In the genomic region with DNA sequence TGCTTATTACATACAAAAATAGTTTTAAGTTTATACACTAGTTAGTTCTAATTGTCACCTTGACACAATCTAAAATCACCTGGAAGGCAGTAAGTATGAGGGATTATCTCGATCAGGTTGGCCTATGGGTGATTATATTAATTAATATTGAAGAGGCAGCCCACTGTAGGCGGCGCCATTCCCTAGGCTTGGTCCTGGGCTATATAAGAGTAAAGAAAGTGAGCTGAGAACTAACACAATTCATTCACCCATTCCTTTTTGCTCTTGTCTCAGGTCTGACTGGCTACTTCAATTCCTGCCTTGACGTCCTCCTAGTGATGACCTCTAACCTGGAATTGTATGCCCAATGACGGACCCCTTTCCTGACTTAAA, we compare ENCODE assay signal across 22 mouse cellular contexts.
DNase-seq lines count a peak whose midpoint lies in the region; ATAC-seq and TF ChIP-seq lines count a peak whose summit lies in the region.
"Had no signal": no experiment of that assay in that cellular context is flagged by ENCODE, and none has a peak within 500 bp of the region (broad histone marks: within the 10 kb centered on the region; RNA-seq: fewer than 3 reads in every experiment).

No protein-coding gene starts in this region.

- peaks cover 12% of the 10 kb centered on the region for H3K4me1 ChIP-seq in liver, embryonic 16.5 days (ENCODE audit: control insufficient read depth, low read depth, low read length)
- peaks cover 14% of the 10 kb centered on the region for H3K4me1 ChIP-seq in liver, embryonic 11.5 days (replicated peaks; ENCODE audit: control insufficient read depth, insufficient read depth, low read length)
- peaks cover 19% of the 10 kb centered on the region; the same call in 1 of the 2 replicates for H3K4me1 ChIP-seq in spleen, adult 2 months (ENCODE audit: control insufficient read depth, insufficient read depth, insufficient read length)
- peaks cover 13% of the 10 kb centered on the region for H3K4me1 ChIP-seq in small intestine, adult 2 months (ENCODE audit: control insufficient read depth, insufficient read depth, insufficient read length, low read length)
- H3K4me1 ChIP-seq: embryonic facial prominence, embryonic 12.5 days; embryonic facial prominence, embryonic 15.5 days had no signal

- H3K36me3 ChIP-seq in liver, embryonic 16.5 days (ENCODE audit: control insufficient read depth, insufficient read depth), result no peaks in the 10 kb centered on the region
- no peaks in the 10 kb centered on the region for H3K36me3 ChIP-seq in liver, embryonic 11.5 days (ENCODE audit: control insufficient read depth, insufficient read depth, low read length)
- no peaks in the 10 kb centered on the region for H3K36me3 ChIP-seq in spleen, adult 2 months (ENCODE audit: control insufficient read depth, insufficient read depth, low read length)
- H3K36me3 ChIP-seq in small intestine, adult 2 months (ENCODE audit: control insufficient read depth, insufficient read depth, low read length), result no peaks in the 10 kb centered on the region
- H3K36me3 ChIP-seq: embryonic facial prominence, embryonic 12.5 days; embryonic facial prominence, embryonic 15.5 days had no signal

- DNase-seq in liver, embryonic 11.5 days (ENCODE audit: low spot score), result no peak
- DNase-seq in spleen, adult 2 months (ENCODE audit: low read depth in 1 of 2, low spot score in 2 of 2), result no peak
- no peak for DNase-seq in spleen, postnatal 14 days (ENCODE audit: low spot score in 2 of 2)
- DNase-seq in thymus, postnatal 4 days, result peak; percentile 52
- DNase-seq in thymus, postnatal 0 days (ENCODE audit: low spot score), result no peak
- no peak for DNase-seq in right cerebral cortex, postnatal 10 days (ENCODE audit: low spot score in 2 of 2)
- DNase-seq: adrenal gland, postnatal 25 days; cerebellum, adult 18-20 months; cerebellum, adult 9-10 months; forebrain, postnatal 0 days; gastrocnemius, adult 2 months; gastrocnemius, postnatal 25 days; heart, postnatal 14 days; heart, postnatal 4 days had no signal

- no peaks in the 10 kb centered on the region for H3K9me3 ChIP-seq in liver, embryonic 16.5 days (replicated peaks; ENCODE audit: control insufficient read depth, low read length)
- no peaks in the 10 kb centered on the region for H3K9me3 ChIP-seq in liver, embryonic 11.5 days (ENCODE audit: control insufficient read depth, low read length)
- H3K9me3 ChIP-seq: embryonic facial prominence, embryonic 12.5 days; embryonic facial prominence, embryonic 15.5 days had no signal

- no peak for TF ChIP-seq POLR2A in spleen, adult 2 months (IDR thresholded peaks at IDR 0.05; ENCODE audit: low read depth, low read length)
- TF ChIP-seq POLR2A in small intestine, adult 2 months (IDR thresholded peaks at IDR 0.05; ENCODE audit: low read depth, low read length), result no peak

- H3K9ac ChIP-seq in liver, embryonic 16.5 days (ENCODE audit: low read depth, low read length), result no peak overlapping the region
- H3K9ac ChIP-seq in liver, embryonic 11.5 days (ENCODE audit: low read depth, low read length), result no peak overlapping the region
- H3K9ac ChIP-seq: embryonic facial prominence, embryonic 12.5 days; embryonic facial prominence, embryonic 15.5 days; forebrain, postnatal 0 days; hindbrain, embryonic 14.5 days had no signal

- TF ChIP-seq CTCF in spleen, adult 2 months (IDR thresholded peaks at IDR 0.05; ENCODE audit: extremely low read depth, insufficient read depth, insufficient read length, insufficient replicate concordance), result no peak
- no peak for TF ChIP-seq CTCF in small intestine, adult 2 months (IDR thresholded peaks at IDR 0.05; ENCODE audit: extremely low read depth, insufficient read length, insufficient replicate concordance, low read depth, low read length)

- no peak for ATAC-seq in liver, embryonic 16.5 days (ENCODE audit: low read depth)
- ATAC-seq in liver, embryonic 11.5 days (replicated peaks; ENCODE audit: low FRiP score), result no peak
- ATAC-seq: forebrain, embryonic 14.5 days; forebrain, postnatal 0 days; hindbrain, postnatal 0 days had no signal

- H3K27ac ChIP-seq in liver, embryonic 16.5 days (ENCODE audit: low read length), result peak overlapping the region; percentile 12; the same call in 1 of the 2 replicates
- H3K27ac ChIP-seq in liver, embryonic 11.5 days (ENCODE audit: low read depth, low read length), result no peak overlapping the region
- peak overlapping the region; percentile 89 for H3K27ac ChIP-seq in spleen, adult 2 months (ENCODE audit: insufficient read depth, low read length)
- H3K27ac ChIP-seq in small intestine, adult 2 months (ENCODE audit: insufficient read depth, low read depth, low read length), result peak overlapping the region; percentile 68
- H3K27ac ChIP-seq: embryonic facial prominence, embryonic 12.5 days; embryonic facial prominence, embryonic 15.5 days; gastrocnemius, adult 2 months; hindbrain, embryonic 14.5 days; hindbrain, postnatal 0 days had no signal

- H3K4me3 ChIP-seq in liver, embryonic 16.5 days (ENCODE audit: low read depth, low read length), result no peak overlapping the region
- no peak overlapping the region for H3K4me3 ChIP-seq in liver, embryonic 11.5 days (ENCODE audit: low read depth, low read length)
- H3K4me3 ChIP-seq in spleen, adult 2 months (ENCODE audit: extremely low read depth, insufficient read depth, insufficient read length), result no peak overlapping the region
- no peak overlapping the region for H3K4me3 ChIP-seq in small intestine, adult 2 months (ENCODE audit: low read depth, low read length)
- H3K4me3 ChIP-seq: embryonic facial prominence, embryonic 12.5 days; embryonic facial prominence, embryonic 15.5 days; gastrocnemius, adult 2 months had no signal

- 78% methylated on average over 5 of the region's 5 CpGs for WGBS in liver, embryonic 16.5 days (ENCODE audit: insufficient replicate concordance)
- 89% methylated on average over 5 of the region's 5 CpGs for WGBS in liver, embryonic 11.5 days
- 92% methylated on average over 5 of the region's 5 CpGs for WGBS in spleen, adult 2 months
- 93% methylated on average over 5 of the region's 5 CpGs for WGBS in small intestine, adult 2 months

- H3K27me3 ChIP-seq in liver, embryonic 16.5 days (ENCODE audit: control insufficient read depth, insufficient read depth, low read depth, low read length), result no peaks in the 10 kb centered on the region
- no peaks in the 10 kb centered on the region for H3K27me3 ChIP-seq in liver, embryonic 11.5 days (replicated peaks; ENCODE audit: control insufficient read depth, insufficient read depth, low read length)
- no peaks in the 10 kb centered on the region for H3K27me3 ChIP-seq in spleen, adult 2 months (ENCODE audit: control insufficient read depth, insufficient read depth, low read length)
- H3K27me3 ChIP-seq in small intestine, adult 2 months (ENCODE audit: control insufficient read depth, insufficient read depth, low read length), result no peaks in the 10 kb centered on the region
- H3K27me3 ChIP-seq: embryonic facial prominence, embryonic 12.5 days; embryonic facial prominence, embryonic 15.5 days had no signal

- no peak overlapping the region for H3K4me2 ChIP-seq in liver, embryonic 16.5 days (ENCODE audit: low read depth, low read length)
- no peak overlapping the region for H3K4me2 ChIP-seq in liver, embryonic 11.5 days
- H3K4me2 ChIP-seq: embryonic facial prominence, embryonic 12.5 days; embryonic facial prominence, embryonic 15.5 days; heart, embryonic 11.5 days; hindbrain, embryonic 14.5 days had no signal
